Mouse (Mus musculus) neural tube, embryonic 12.5 days (tissue): ENCODE results near the gene 1700020N01Rik. TPM values are rescaled to one million over a fixed set of nuclear protein-coding genes. Genes with fewer than 3 reads are reported as not detected.

Experiments used
- ATAC-seq: fragments of 200-750 bp; cut with Nextera tagmentation; 2 replicates; pipeline ENCODE4 v1.8.0; 2017; ENCODE audit warnings: low read depth, mild to moderate bottlenecking, moderate TSS enrichment, moderate library complexity; ENCODE audit not compliant: low FRiP score
- H3K27ac ChIP-seq: fragments of 300-500 bp; sonication (generic); 2 replicates; pipeline ENCODE4 v1.5.1; 2016
- H3K27me3 ChIP-seq: fragments of 300-500 bp; sonication (generic); replicated peaks from 2 replicates; pipeline ENCODE4 v1.6.1; 2016; ENCODE audit warnings: mild to moderate bottlenecking
- H3K36me3 ChIP-seq: fragments of 300-500 bp; sonication (generic); 2 replicates; pipeline ENCODE4 v1.6.1; 2016; ENCODE audit warnings: mild to moderate bottlenecking
- H3K4me1 ChIP-seq: fragments of 300-500 bp; sonication (generic); 2 replicates; pipeline ENCODE4 v1.6.1; 2016
- H3K4me2 ChIP-seq: fragments of 300-500 bp; sonication (generic); replicated peaks from 2 replicates; pipeline ENCODE4 v1.6.1; 2016; ENCODE audit warnings: mild to moderate bottlenecking
- H3K4me3 ChIP-seq: fragments of 300-500 bp; sonication (generic); 2 replicates; pipeline ENCODE4 v1.5.1; 2016
- H3K9ac ChIP-seq: fragments of 300-500 bp; sonication (generic); 2 replicates; pipeline ENCODE4 v1.6.1; 2016; ENCODE audit warnings: mild to moderate bottlenecking
- H3K9me3 ChIP-seq: fragments of 300-500 bp; sonication (generic); 2 replicates; pipeline ENCODE4 v1.6.1; 2016; ENCODE audit warnings: mild to moderate bottlenecking
- WGBS: fragments of 180-500 bp; shearing (Covaris S2); methylation state at CpG from one replicate; pipeline ENCODE4 v1.1.7; 2016; 5-methylcytosine and 5-hydroxymethylcytosine counted together
- polyA plus RNA-seq: library from polyadenylated mRNA; unstranded; fragments of >200 nt; fragmentation: Nextera tagmentation; extraction: Ambion mirVana; gene quantifications from 2 replicates; pipeline ENCODE4 v1.2.1, GENCODE M21; 2016

Gene 1700020N01Rik
- polyA plus RNA-seq, 1 experiment from 2014 or later, result not detected

GRCm38 (mm10) chr10:21635988-21636710, 43.2 kb downstream of the 1700020N01Rik start:
- Histone ChIP-seq H3K27ac (no peak overlapping the region), H3K9ac (no peak overlapping the region), H3K4me1 (no peaks in the 10 kb centered on the region), H3K36me3 (no peaks in the 10 kb centered on the region), H3K4me3 (no peak overlapping the region), H3K27me3 (no peaks in the 10 kb centered on the region), H3K4me2 (no peak overlapping the region), H3K9me3 (no peaks in the 10 kb centered on the region)
- ATAC-seq, result no peak
- WGBS, result 89% methylated on average over 4 of the region's 4 CpGs

GRCm38 (mm10) chr10:21636711-21637081, 43.8 kb downstream of the 1700020N01Rik start:
- no peaks in the 10 kb centered on the region for H3K9me3 ChIP-seq
- no peak overlapping the region for H3K27ac ChIP-seq
- no peak for ATAC-seq
- H3K4me3 ChIP-seq, result no peak overlapping the region
- no peaks in the 10 kb centered on the region for H3K27me3 ChIP-seq
- H3K36me3 ChIP-seq, result no peaks in the 10 kb centered on the region
- no peaks in the 10 kb centered on the region for H3K4me1 ChIP-seq
- H3K4me2 ChIP-seq, result no peak overlapping the region
- WGBS, result 69% methylated on average over 6 of the region's 6 CpGs
- no peak overlapping the region for H3K9ac ChIP-seq

DNA sequence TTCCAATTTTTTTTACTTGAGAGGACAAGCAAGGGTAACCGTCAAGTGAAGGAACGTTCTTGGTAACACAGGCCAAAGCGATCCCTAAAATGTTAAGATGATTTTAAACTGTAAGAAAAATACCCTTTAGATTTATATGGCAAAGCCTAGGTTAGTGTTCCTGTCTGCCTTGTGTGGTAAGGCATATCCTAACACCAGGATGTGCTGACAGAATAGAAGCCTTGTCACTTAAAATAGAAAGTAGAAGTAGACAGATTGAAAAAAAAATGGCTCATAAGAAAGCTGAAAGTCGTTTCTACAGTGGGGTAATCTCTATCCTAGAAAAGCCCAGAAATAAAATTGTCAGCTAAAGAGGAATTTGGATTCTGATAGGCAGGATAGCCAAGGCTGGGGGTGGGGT, 58.4 kb downstream of the 1700020N01Rik start:
- ATAC-seq, result no peak
- WGBS, result 89% methylated on average over 4 of the region's 4 CpGs

GRCm38 (mm10) chr10:21652426-21653345, 59.7 kb downstream of the 1700020N01Rik start:
- 90% methylated on average over 24 of the region's 24 CpGs for WGBS
- Histone ChIP-seq H3K4me3 (no peak overlapping the region), H3K27me3 (no peaks in the 10 kb centered on the region), H3K4me1 (no peaks in the 10 kb centered on the region), H3K27ac (no peak overlapping the region), H3K9ac (no peak overlapping the region), H3K36me3 (no peaks in the 10 kb centered on the region), H3K4me2 (no peak overlapping the region), H3K9me3 (no peaks in the 10 kb centered on the region)
- no peak for ATAC-seq

More for the DNA sequence above, 58.4 kb downstream of the 1700020N01Rik start:
- no peak overlapping the region for H3K9ac ChIP-seq
- H3K9me3 ChIP-seq, result no peaks in the 10 kb centered on the region
- H3K4me2 ChIP-seq, result no peak overlapping the region
- no peak overlapping the region for H3K27ac ChIP-seq
- no peaks in the 10 kb centered on the region for H3K27me3 ChIP-seq
- no peaks in the 10 kb centered on the region for H3K4me1 ChIP-seq
- H3K36me3 ChIP-seq, result no peaks in the 10 kb centered on the region
- H3K4me3 ChIP-seq, result no peak overlapping the region

DNA sequence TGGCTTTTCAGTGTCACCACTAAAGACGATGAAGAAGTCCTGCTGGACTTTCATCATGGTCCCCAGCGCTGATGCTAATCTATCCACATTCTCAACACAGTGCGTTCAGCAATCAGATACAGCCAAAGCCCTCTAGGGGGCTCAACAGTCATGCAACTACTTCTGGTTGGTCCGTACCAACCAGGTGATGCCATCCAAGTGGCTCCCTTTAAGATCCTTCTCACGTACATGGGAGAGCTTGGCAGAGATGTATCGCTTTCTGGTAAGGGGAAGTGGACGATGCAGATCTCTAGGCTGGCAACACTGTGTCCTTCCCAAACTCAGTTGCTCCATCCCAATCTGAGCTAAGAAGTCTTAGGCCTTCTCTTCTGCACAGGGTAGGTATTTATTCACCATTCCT, 60.5 kb downstream of the 1700020N01Rik start:
- 91% methylated on average over 7 of the region's 7 CpGs for WGBS
- no peak overlapping the region for H3K4me3 ChIP-seq
- no peaks in the 10 kb centered on the region for H3K9me3 ChIP-seq
- no peak overlapping the region for H3K4me2 ChIP-seq
- no peaks in the 10 kb centered on the region for H3K27me3 ChIP-seq
- H3K9ac ChIP-seq, result no peak overlapping the region
- no peak overlapping the region for H3K27ac ChIP-seq
- H3K36me3 ChIP-seq, result no peaks in the 10 kb centered on the region
- no peaks in the 10 kb centered on the region for H3K4me1 ChIP-seq
- no peak for ATAC-seq

- WGBS, result 84% methylated on average over 8 of the region's 8 CpGs
- Histone ChIP-seq H3K27ac (no peak overlapping the region), H3K4me1 (no peaks in the 10 kb centered on the region)
Measured at GRCm38 (mm10) chr10:21659576-21660246, 66.8 kb downstream of the 1700020N01Rik start.

GRCm38 (mm10) chr10:21668976-21669375, 76.0 kb downstream of the 1700020N01Rik start:
- Histone ChIP-seq H3K4me2 (no peak overlapping the region), H3K9me3 (no peaks in the 10 kb centered on the region), H3K4me3 (no peak overlapping the region), H3K4me1 (no peaks in the 10 kb centered on the region), H3K9ac (no peak overlapping the region), H3K27ac (no peak overlapping the region), H3K27me3 (no peaks in the 10 kb centered on the region), H3K36me3 (no peaks in the 10 kb centered on the region)
- WGBS, result 61% methylated on average over 17 of the region's 17 CpGs
- no peak for ATAC-seq

More at GRCm38 (mm10) chr10:21659576-21660246, 66.8 kb downstream of the 1700020N01Rik start:
- ATAC-seq, result no peak
- no peaks in the 10 kb centered on the region for H3K9me3 ChIP-seq
- no peak overlapping the region for H3K9ac ChIP-seq
- no peak overlapping the region for H3K4me3 ChIP-seq
- H3K4me2 ChIP-seq, result no peak overlapping the region
- H3K36me3 ChIP-seq, result no peaks in the 10 kb centered on the region
- no peaks in the 10 kb centered on the region for H3K27me3 ChIP-seq

GRCm38 (mm10) chr10:21669750-21670161, 76.8 kb downstream of the 1700020N01Rik start:
- no peaks in the 10 kb centered on the region for H3K36me3 ChIP-seq
- no peaks in the 10 kb centered on the region for H3K9me3 ChIP-seq
- no peaks in the 10 kb centered on the region for H3K4me1 ChIP-seq
- no peak overlapping the region for H3K4me3 ChIP-seq
- H3K9ac ChIP-seq, result no peak overlapping the region
- 68% methylated on average over 11 of the region's 11 CpGs for WGBS
- no peak overlapping the region for H3K4me2 ChIP-seq
- no peaks in the 10 kb centered on the region for H3K27me3 ChIP-seq
- ATAC-seq, result no peak
- no peak overlapping the region for H3K27ac ChIP-seq

DNA sequence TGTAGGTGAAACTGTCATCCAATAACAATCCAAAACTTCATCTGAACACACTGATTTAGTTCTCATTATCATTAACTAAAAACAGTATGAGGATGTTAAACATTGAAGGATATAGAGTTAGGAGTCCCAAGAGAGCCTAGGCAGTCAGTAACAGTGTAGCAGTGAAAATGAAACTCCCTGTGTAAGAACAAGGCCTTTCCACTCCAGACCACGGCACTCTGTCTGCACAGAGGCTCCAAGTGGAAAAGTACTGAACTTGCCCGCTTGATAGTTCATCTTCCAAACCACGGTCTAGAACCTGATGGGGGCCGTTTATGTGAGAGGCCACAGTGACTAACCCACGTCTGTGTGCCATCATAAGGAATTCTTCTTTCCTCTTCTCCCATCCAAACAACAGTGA, 77.2 kb downstream of the 1700020N01Rik start:
- no peak for ATAC-seq
- no peak overlapping the region for H3K27ac ChIP-seq
- no peaks in the 10 kb centered on the region for H3K36me3 ChIP-seq
- H3K9ac ChIP-seq, result no peak overlapping the region
- no peak overlapping the region for H3K4me3 ChIP-seq
- no peaks in the 10 kb centered on the region for H3K4me1 ChIP-seq
- H3K4me2 ChIP-seq, result no peak overlapping the region
- 82% methylated on average over 5 of the region's 5 CpGs for WGBS
- no peaks in the 10 kb centered on the region for H3K27me3 ChIP-seq
- no peaks in the 10 kb centered on the region for H3K9me3 ChIP-seq

Other genes with a start within 250 kb of the 1700020N01Rik start
- 0.10 and 0.24 TPM in 2 replicates for gene Aldh8a1, start 215.9 kb upstream of the 1700020N01Rik start, polyA plus RNA-seq